Mouse (Mus musculus) heart, embryonic 16.5 days (tissue): ENCODE data around the gene Cyp2f2. TPM values are rescaled to one million over a fixed set of nuclear protein-coding genes. Genes with fewer than 3 reads are reported as not detected.

ENCODE experiments used
- ATAC-seq: fragments of 200-750 bp; cut with Nextera tagmentation; replicated peaks from 2 replicates; pipeline ENCODE4 v1.8.0; 2017; ENCODE audit warnings: moderate number of reproducible peaks; ENCODE audit not compliant: insufficient read depth, low FRiP score; ENCODE audit errors: extremely low read depth
- H3K27ac ChIP-seq: fragments of 300-500 bp; sonication (generic); 2 replicates; pipeline ENCODE4 v1.5.1; 2014; ENCODE audit warnings: mild to moderate bottlenecking, low read length, control low read depth, moderate library complexity
- H3K27me3 ChIP-seq: fragments of 300-500 bp; sonication (generic); 2 replicates; pipeline ENCODE4 v1.6.1; 2014; ENCODE audit warnings: low read length, mixed read lengths; ENCODE audit not compliant: control insufficient read depth, insufficient read depth
- H3K36me3 ChIP-seq: fragments of 300-500 bp; sonication (generic); 2 replicates; pipeline ENCODE4 v1.6.1; 2014; ENCODE audit not compliant: control insufficient read depth, insufficient read depth
- H3K4me1 ChIP-seq: fragments of 300-500 bp; sonication (generic); 2 replicates; pipeline ENCODE4 v1.6.1; 2014; ENCODE audit warnings: low read length, mixed read lengths; ENCODE audit not compliant: control insufficient read depth, insufficient read depth
- H3K4me2 ChIP-seq: fragments of 300-500 bp; sonication (generic); 2 replicates; pipeline ENCODE4 v1.6.1; 2014; ENCODE audit warnings: low read depth, mild to moderate bottlenecking, control low read depth, low read length
- H3K4me3 ChIP-seq: fragments of 300-500 bp; sonication (generic); 2 replicates; pipeline ENCODE4 v1.5.1; 2014; ENCODE audit warnings: mild to moderate bottlenecking, control low read depth, low read length
- H3K9ac ChIP-seq: fragments of 300-500 bp; sonication (generic); 2 replicates; pipeline ENCODE4 v1.6.1; 2014; ENCODE audit warnings: low read length, control low read depth
- H3K9me3 ChIP-seq: fragments of 300-500 bp; sonication (generic); replicated peaks from 2 replicates; pipeline ENCODE4 v1.6.1; 2016; ENCODE audit warnings: low read length; ENCODE audit not compliant: control insufficient read depth
- WGBS: fragments of 180-500 bp; shearing (Covaris S2); extraction: QIAGEN DNeasy Blood & Tissue Kit; methylation state at CpG from one replicate; pipeline ENCODE4 v1.1.7; 2014; 5-methylcytosine and 5-hydroxymethylcytosine counted together
- polyA plus RNA-seq: library from polyadenylated mRNA; unstranded; fragments of >200 nt; fragmentation: Nextera tagmentation; extraction: Ambion mirVana; gene quantifications from 2 replicates; pipeline ENCODE4 v1.2.1, GENCODE M21; 2015

Gene Cyp2f2
- polyA plus RNA-seq, 1 experiment from 2014 or later, result 12.8 TPM

- Histone ChIP-seq H3K9me3 (0 out of 2 replicates have a peak, but pooled peaks cover 2% of the 10 kb centered on the region), H3K4me1 (no peaks in the 10 kb centered on the region), H3K4me3 (no peak overlapping the region), H3K27ac (no peak overlapping the region), H3K36me3 (no peaks in the 10 kb centered on the region), H3K27me3 (no peaks in the 10 kb centered on the region), H3K9ac (no peak overlapping the region), H3K4me2 (no peak overlapping the region)
- no peak for ATAC-seq
- 54% methylated on average over 3 of the region's 3 CpGs for WGBS
Observed at GRCm38 (mm10) chr7:27111987-27112386, 7.7 kb upstream of the Cyp2f2 start.

DNA sequence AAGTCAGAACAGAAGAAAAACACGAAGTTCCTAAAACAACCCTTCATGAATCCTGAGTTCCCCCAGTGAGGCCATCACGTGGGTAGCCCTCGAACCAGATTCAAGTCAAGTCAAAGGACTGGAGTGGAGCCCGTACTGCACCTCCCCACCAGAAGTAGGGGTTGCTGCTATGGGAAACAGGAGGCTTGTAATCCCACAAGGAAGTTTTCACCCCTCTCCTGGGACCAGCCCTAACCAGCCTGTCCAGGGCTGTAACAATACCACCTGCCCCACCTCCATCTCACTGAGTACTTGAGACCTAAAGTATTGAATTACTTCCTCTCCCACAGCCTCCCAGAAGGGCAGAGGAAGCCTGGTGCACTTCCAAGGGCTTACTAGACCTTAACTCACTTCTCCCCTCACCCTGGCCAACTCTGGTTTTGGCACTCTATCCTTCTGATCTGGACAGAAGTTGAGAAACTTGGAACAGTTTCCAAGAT lies 1.6 kb upstream of the Cyp2f2 start:
- H3K9me3 ChIP-seq, result no peaks in the 10 kb centered on the region
- no peak overlapping the region for H3K9ac ChIP-seq
- no peaks in the 10 kb centered on the region for H3K36me3 ChIP-seq
- ATAC-seq, result no peak
- no peaks in the 10 kb centered on the region for H3K27me3 ChIP-seq
- 52% methylated on average over 4 of the region's 4 CpGs for WGBS
- no peak overlapping the region for H3K4me2 ChIP-seq
- H3K4me3 ChIP-seq, result no peak overlapping the region
- H3K4me1 ChIP-seq, result no peaks in the 10 kb centered on the region
- no peak overlapping the region for H3K27ac ChIP-seq

- H3K4me1 ChIP-seq, result no peaks in the 10 kb centered on the region
- 65% methylated on average over 5 of the region's 5 CpGs for WGBS
- H3K4me3 ChIP-seq, result no peak overlapping the region
- no peaks in the 10 kb centered on the region for H3K9me3 ChIP-seq
- H3K36me3 ChIP-seq, result no peaks in the 10 kb centered on the region
- no peak overlapping the region for H3K4me2 ChIP-seq
- ATAC-seq, result no peak
- no peak overlapping the region for H3K9ac ChIP-seq
- no peaks in the 10 kb centered on the region for H3K27me3 ChIP-seq
- no peak overlapping the region for H3K27ac ChIP-seq
Observed at GRCm38 (mm10) chr7:27124305-27124832, 4.7 kb downstream of the Cyp2f2 start.

GRCm38 (mm10) chr7:27124969-27125368 lies 5.3 kb downstream of the Cyp2f2 start:
- 71% methylated on average over 4 of the region's 4 CpGs for WGBS
- no peak for ATAC-seq
- no peak overlapping the region for H3K27ac ChIP-seq

GRCm38 (mm10) chr7:27128162-27128561 lies 8.5 kb downstream of the Cyp2f2 start:
- Histone ChIP-seq H3K9ac (no peak overlapping the region), H3K36me3 (no peaks in the 10 kb centered on the region), H3K4me2 (no peak overlapping the region), H3K27me3 (no peaks in the 10 kb centered on the region), H3K4me1 (no peaks in the 10 kb centered on the region), H3K27ac (no peak overlapping the region), H3K4me3 (no peak overlapping the region), H3K9me3 (no peaks in the 10 kb centered on the region)
- no peak for ATAC-seq
- 42% methylated on average over 3 of the region's 3 CpGs for WGBS

More at GRCm38 (mm10) chr7:27124969-27125368, 5.3 kb downstream of the Cyp2f2 start:
- H3K27me3 ChIP-seq, result no peaks in the 10 kb centered on the region
- no peaks in the 10 kb centered on the region for H3K36me3 ChIP-seq
- no peak overlapping the region for H3K9ac ChIP-seq
- no peak overlapping the region for H3K4me3 ChIP-seq
- no peak overlapping the region for H3K4me2 ChIP-seq
- no peaks in the 10 kb centered on the region for H3K4me1 ChIP-seq
- no peaks in the 10 kb centered on the region for H3K9me3 ChIP-seq

- H3K4me3 ChIP-seq, result no peak overlapping the region
- H3K4me1 ChIP-seq, result no peaks in the 10 kb centered on the region
- H3K9ac ChIP-seq, result no peak overlapping the region
- ATAC-seq, result no peak
- WGBS, result 56% methylated on average over 13 of the region's 13 CpGs
- no peak overlapping the region for H3K27ac ChIP-seq
- no peak overlapping the region for H3K4me2 ChIP-seq
- no peaks in the 10 kb centered on the region for H3K9me3 ChIP-seq
- no peaks in the 10 kb centered on the region for H3K27me3 ChIP-seq
- no peaks in the 10 kb centered on the region for H3K36me3 ChIP-seq
Observed at GRCm38 (mm10) chr7:27128946-27129345, 9.2 kb downstream of the Cyp2f2 start.

- Histone ChIP-seq H3K27me3 (no peaks in the 10 kb centered on the region), H3K27ac (no peak overlapping the region), H3K36me3 (no peaks in the 10 kb centered on the region), H3K4me2 (no peak overlapping the region), H3K9ac (no peak overlapping the region), H3K4me3 (no peak overlapping the region), H3K4me1 (no peaks in the 10 kb centered on the region), H3K9me3 (no peaks in the 10 kb centered on the region)
- WGBS, result 85% methylated on average over 12 of the region's 12 CpGs
- ATAC-seq, result no peak
Observed at GRCm38 (mm10) chr7:27129811-27130210, 10.1 kb downstream of the Cyp2f2 start.

DNA sequence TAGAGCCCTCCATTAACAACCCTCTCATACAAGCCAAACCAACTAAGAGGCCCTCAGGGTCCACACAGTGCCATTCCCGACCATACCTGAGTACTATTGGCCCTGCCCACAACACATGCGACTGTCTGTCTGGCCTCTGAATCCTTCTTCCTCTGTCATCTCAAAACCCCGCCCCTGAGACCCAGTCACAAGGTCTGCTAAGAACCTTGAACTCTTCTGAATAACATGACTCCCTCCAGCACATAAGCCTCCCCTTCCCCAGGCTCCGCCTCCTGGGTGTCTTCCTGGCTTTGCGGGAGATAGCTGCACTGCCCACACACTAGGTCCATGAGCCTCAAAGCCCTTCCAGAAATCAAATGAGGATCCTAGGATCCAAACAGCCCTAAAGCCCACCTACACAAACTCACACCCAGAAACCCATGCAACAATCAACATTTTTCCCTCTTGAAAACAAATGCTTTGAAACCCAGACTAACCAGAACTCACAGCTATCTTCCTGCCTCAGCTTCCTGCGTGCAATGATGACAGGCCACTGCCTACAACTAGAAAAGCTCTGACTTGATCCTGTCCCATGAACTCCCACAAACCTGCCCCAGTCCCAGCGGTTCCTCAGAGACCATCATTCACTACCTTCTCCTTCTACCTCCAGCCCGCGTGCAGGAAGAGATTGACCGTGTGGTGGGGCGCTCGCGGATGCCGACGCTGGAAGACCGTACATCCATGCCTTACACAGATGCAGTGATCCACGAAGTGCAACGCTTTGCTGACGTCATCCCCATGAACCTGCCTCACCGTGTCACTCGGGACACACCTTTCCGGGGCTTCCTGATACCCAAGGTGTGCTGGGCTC lies 11.0 kb downstream of the Cyp2f2 start:
- Histone ChIP-seq H3K9me3 (no peaks in the 10 kb centered on the region), H3K9ac (no peak overlapping the region), H3K36me3 (no peaks in the 10 kb centered on the region), H3K27me3 (no peaks in the 10 kb centered on the region), H3K4me2 (no peak overlapping the region), H3K4me1 (no peaks in the 10 kb centered on the region), H3K4me3 (no peak overlapping the region), H3K27ac (no peak overlapping the region)
- no peak for ATAC-seq
- 83% methylated on average over 22 of the region's 22 CpGs for WGBS

- Histone ChIP-seq H3K4me2 (no peak overlapping the region), H3K27me3 (no peaks in the 10 kb centered on the region), H3K4me3 (no peak overlapping the region), H3K9ac (no peak overlapping the region), H3K27ac (no peak overlapping the region), H3K4me1 (no peaks in the 10 kb centered on the region), H3K9me3 (no peaks in the 10 kb centered on the region), H3K36me3 (no peaks in the 10 kb centered on the region)
- ATAC-seq, result no peak
- 62% methylated on average over 2 of the region's 2 CpGs for WGBS
Observed at GRCm38 (mm10) chr7:27131387-27131786, 11.7 kb downstream of the Cyp2f2 start.
